Mouse (Mus musculus): ENCODE results near the gene Mpi. TPM values are rescaled to one million over a fixed set of nuclear protein-coding genes. Genes with fewer than 3 reads are reported as not detected.

Mpi gene
- polyA plus RNA-seq, 1 experiment = 102 TPM

GRCm38 (mm10) chr9:57590726-57591125 is 38.2 kb upstream of the Mpi start:
- Histone ChIP-seq H3K27ac (ENCODE audit: insufficient read depth, low read length) (no peak overlapping the region), H3K4me1 (ENCODE audit: control insufficient read depth, insufficient read depth, low read length) (no peaks in the 10 kb centered on the region), H3K4me3 (ENCODE audit: insufficient read depth, low read length) (peak overlapping the region; percentile 78)
- TF ChIP-seq POLR2A (IDR thresholded peaks at IDR 0.05; ENCODE audit: extremely low read depth, insufficient read depth, low read length) (no peak), CTCF (IDR thresholded peaks at IDR 0.05; ENCODE audit: extremely low read depth, insufficient read depth, low read length) (peak; percentile 51)

GRCm38 (mm10) chr9:57589224-57590126 is 36.9 kb upstream of the Mpi start, which contains the start of gene Ulk3:
Gene Ulk3, plus strand, starts transcription at chr9:57589452.
- H3K4me1 ChIP-seq (ENCODE audit: control insufficient read depth, insufficient read depth, low read length) = no peaks in the 10 kb centered on the region
- TF ChIP-seq POLR2A (IDR thresholded peaks at IDR 0.05; ENCODE audit: extremely low read depth, insufficient read depth, low read length) (peak; percentile 49; the same call in 1 of the 2 replicates), CTCF (IDR thresholded peaks at IDR 0.05; ENCODE audit: extremely low read depth, insufficient read depth, low read length) (no peak)

GRCm38 (mm10) chr9:57584991-57585390 is 32.4 kb upstream of the Mpi start:
- no peaks in the 10 kb centered on the region for H3K4me1 ChIP-seq (ENCODE audit: control insufficient read depth, insufficient read depth, low read length)
- no peak for TF ChIP-seq POLR2A (IDR thresholded peaks at IDR 0.05; ENCODE audit: extremely low read depth, insufficient read depth, low read length)
- TF ChIP-seq CTCF (IDR thresholded peaks at IDR 0.05; ENCODE audit: extremely low read depth, insufficient read depth, low read length) = no peak
- H3K27ac ChIP-seq (ENCODE audit: insufficient read depth, low read length) = no peak overlapping the region
- no peak overlapping the region for H3K4me3 ChIP-seq (ENCODE audit: insufficient read depth, low read length)

More at GRCm38 (mm10) chr9:57589224-57590126, 36.9 kb upstream of the Mpi start, which contains the start of gene Ulk3:
- Histone ChIP-seq H3K27ac (ENCODE audit: insufficient read depth, low read length) (peak within 1 kb of the TSS; percentile 71), H3K4me3 (ENCODE audit: insufficient read depth, low read length) (peak within 1 kb of the TSS; percentile 78)

GRCm38 (mm10) chr9:57577144-57577849 is 24.7 kb upstream of the Mpi start:
- Histone ChIP-seq H3K4me3 (ENCODE audit: insufficient read depth, low read length) (no peak overlapping the region), H3K27ac (ENCODE audit: insufficient read depth, low read length) (no peak overlapping the region), H3K4me1 (ENCODE audit: control insufficient read depth, insufficient read depth, low read length) (no peaks in the 10 kb centered on the region)
- TF ChIP-seq CTCF (IDR thresholded peaks at IDR 0.05; ENCODE audit: extremely low read depth, insufficient read depth, low read length) (no peak), POLR2A (IDR thresholded peaks at IDR 0.05; ENCODE audit: extremely low read depth, insufficient read depth, low read length) (no peak)

GRCm38 (mm10) chr9:57575577-57575976 is 23.0 kb upstream of the Mpi start:
- no peak overlapping the region for H3K4me3 ChIP-seq (ENCODE audit: insufficient read depth, low read length)
- no peak for TF ChIP-seq POLR2A (IDR thresholded peaks at IDR 0.05; ENCODE audit: extremely low read depth, insufficient read depth, low read length)
- TF ChIP-seq CTCF (IDR thresholded peaks at IDR 0.05; ENCODE audit: extremely low read depth, insufficient read depth, low read length) = no peak
- no peaks in the 10 kb centered on the region for H3K4me1 ChIP-seq (ENCODE audit: control insufficient read depth, insufficient read depth, low read length)
- no peak overlapping the region for H3K27ac ChIP-seq (ENCODE audit: insufficient read depth, low read length)

- no peak overlapping the region for H3K4me3 ChIP-seq (ENCODE audit: insufficient read depth, low read length)
Observed at GRCm38 (mm10) chr9:57574397-57574796, 21.8 kb upstream of the Mpi start.

GRCm38 (mm10) chr9:57568500-57568899 is 15.9 kb upstream of the Mpi start:
- Histone ChIP-seq H3K27ac (ENCODE audit: insufficient read depth, low read length) (no peak overlapping the region), H3K4me1 (ENCODE audit: control insufficient read depth, insufficient read depth, low read length) (peaks cover 9% of the 10 kb centered on the region), H3K4me3 (ENCODE audit: insufficient read depth, low read length) (no peak overlapping the region)
- TF ChIP-seq POLR2A (IDR thresholded peaks at IDR 0.05; ENCODE audit: extremely low read depth, insufficient read depth, low read length) = no peak
- TF ChIP-seq CTCF (IDR thresholded peaks at IDR 0.05; ENCODE audit: extremely low read depth, insufficient read depth, low read length) = no peak

More at GRCm38 (mm10) chr9:57574397-57574796, 21.8 kb upstream of the Mpi start:
- Histone ChIP-seq H3K27ac (ENCODE audit: insufficient read depth, low read length) (no peak overlapping the region), H3K4me1 (ENCODE audit: control insufficient read depth, insufficient read depth, low read length) (no peaks in the 10 kb centered on the region)
- no peak for TF ChIP-seq POLR2A (IDR thresholded peaks at IDR 0.05; ENCODE audit: extremely low read depth, insufficient read depth, low read length)
- no peak for TF ChIP-seq CTCF (IDR thresholded peaks at IDR 0.05; ENCODE audit: extremely low read depth, insufficient read depth, low read length)

- Histone ChIP-seq H3K4me3 (ENCODE audit: insufficient read depth, low read length) (no peak overlapping the region), H3K27ac (ENCODE audit: insufficient read depth, low read length) (peak overlapping the region; percentile 22; the same call in 1 of the 2 replicates), H3K4me1 (ENCODE audit: control insufficient read depth, insufficient read depth, low read length) (peaks cover 12% of the 10 kb centered on the region)
- no peak for TF ChIP-seq CTCF (IDR thresholded peaks at IDR 0.05; ENCODE audit: extremely low read depth, insufficient read depth, low read length)
Observed at GRCm38 (mm10) chr9:57566846-57567245, 14.3 kb upstream of the Mpi start.

GRCm38 (mm10) chr9:57565741-57566221 is 13.2 kb upstream of the Mpi start:
- Histone ChIP-seq H3K4me3 (ENCODE audit: insufficient read depth, low read length) (no peak overlapping the region), H3K27ac (ENCODE audit: insufficient read depth, low read length) (peak overlapping the region; percentile 48; the same call in 1 of the 2 replicates), H3K4me1 (ENCODE audit: control insufficient read depth, insufficient read depth, low read length) (peaks cover 15% of the 10 kb centered on the region)
- TF ChIP-seq POLR2A (IDR thresholded peaks at IDR 0.05; ENCODE audit: extremely low read depth, insufficient read depth, low read length) (no peak), CTCF (IDR thresholded peaks at IDR 0.05; ENCODE audit: extremely low read depth, insufficient read depth, low read length) (no peak)

Data from cortical plate, adult 2 months (tissue).